Mouse (Mus musculus) midbrain, embryonic 10.5 days (tissue): ENCODE data around the gene Cacna1a. TPM values are rescaled to one million over a fixed set of nuclear protein-coding genes. Genes with fewer than 3 reads are reported as not detected.
A peak's percentile ranks its signal among the peaks of the same experiment; 100 is the strongest.
"Not testable (repeated sequence)": the region's sequence is repeated elsewhere in the genome, so short reads cannot be mapped to it uniquely, and the experiment has no call there.

ENCODE experiments used
- DNase-seq: peaks from one replicate; pipeline ENCODE4 v3.0.0-alpha.2; 2017; ENCODE audit warnings: low spot score
- H3K27ac ChIP-seq: fragments of 300-500 bp; sonication (generic); replicated peaks from 2 replicates; pipeline ENCODE4 v1.5.1; 2016; ENCODE audit warnings: mild to moderate bottlenecking
- H3K27me3 ChIP-seq: fragments of 300-500 bp; sonication (generic); 2 replicates; pipeline ENCODE4 v1.6.1; 2016; ENCODE audit warnings: low read depth, mild to moderate bottlenecking; ENCODE audit not compliant: poor library complexity, severe bottlenecking
- H3K36me3 ChIP-seq: fragments of 300-500 bp; sonication (generic); 2 replicates; pipeline ENCODE4 v1.6.1; 2016; ENCODE audit warnings: mild to moderate bottlenecking, moderate library complexity
- H3K4me1 ChIP-seq: fragments of 300-500 bp; sonication (generic); 2 replicates; pipeline ENCODE4 v1.6.1; 2016
- H3K4me3 ChIP-seq: fragments of 300-500 bp; sonication (generic); 2 replicates; pipeline ENCODE4 v1.5.1; 2016; ENCODE audit warnings: mild to moderate bottlenecking, moderate library complexity
- H3K9me3 ChIP-seq: fragments of 300-500 bp; sonication (generic); replicated peaks from 2 replicates; pipeline ENCODE4 v1.6.1; 2016; ENCODE audit warnings: mild to moderate bottlenecking
- WGBS: fragments of 180-500 bp; shearing (Covaris S2); methylation state at CpG from one replicate; pipeline ENCODE4 v1.1.7; 2016; 5-methylcytosine and 5-hydroxymethylcytosine counted together
- polyA plus RNA-seq: library from polyadenylated mRNA; unstranded; fragments of >200 nt; fragmentation: Nextera tagmentation; extraction: Ambion mirVana; gene quantifications from 2 replicates; pipeline ENCODE4 v1.2.1, GENCODE M21; 2016

Gene Cacna1a
- polyA plus RNA-seq, 1 experiment from 2014 or later, result 6.9 TPM

GRCm38 (mm10) chr8:84621102-84621625, 232.9 kb downstream of the Cacna1a start:
- H3K4me3 ChIP-seq, result no peak overlapping the region
- no peaks in the 10 kb centered on the region for H3K9me3 ChIP-seq
- H3K36me3 ChIP-seq, result no peaks in the 10 kb centered on the region
- H3K27me3 ChIP-seq, result peaks cover 23% of the 10 kb centered on the region
- H3K27ac ChIP-seq, result no peak overlapping the region
- DNase-seq, result no peak
- WGBS, result 77% methylated on average over 8 of the region's 8 CpGs
- peaks cover 12% of the 10 kb centered on the region for H3K4me1 ChIP-seq

GRCm38 (mm10) chr8:84623425-84623824, 235.2 kb downstream of the Cacna1a start:
- not testable (repeated sequence) for H3K9me3 ChIP-seq, H3K27me3 ChIP-seq, H3K36me3 ChIP-seq, H3K4me1 ChIP-seq, H3K4me3 ChIP-seq, H3K27ac ChIP-seq, DNase-seq
- 84% methylated on average over 4 of the region's 4 CpGs for WGBS

GRCm38 (mm10) chr8:84629586-84629985, 241.3 kb downstream of the Cacna1a start:
- Histone ChIP-seq H3K9me3 (no peaks in the 10 kb centered on the region), H3K36me3 (peaks cover 8% of the 10 kb centered on the region; the same call in 1 of the 2 replicates), H3K4me3 (no peak overlapping the region), H3K27me3 (no peaks in the 10 kb centered on the region), H3K4me1 (peaks cover 13% of the 10 kb centered on the region), H3K27ac (no peak overlapping the region)
- WGBS, result 84% methylated on average over 11 of the region's 11 CpGs
- no peak for DNase-seq

- DNase-seq, result no peak
- no peaks in the 10 kb centered on the region for H3K27me3 ChIP-seq
- H3K4me3 ChIP-seq, result no peak overlapping the region
- H3K9me3 ChIP-seq, result no peaks in the 10 kb centered on the region
- no peak overlapping the region for H3K27ac ChIP-seq
- H3K4me1 ChIP-seq, result peaks cover 19% of the 10 kb centered on the region
- peaks cover 8% of the 10 kb centered on the region; the same call in 1 of the 2 replicates for H3K36me3 ChIP-seq
- 91% methylated on average over 4 of the region's 4 CpGs for WGBS
Observed at GRCm38 (mm10) chr8:84630145-84630544, 241.9 kb downstream of the Cacna1a start.

GRCm38 (mm10) chr8:84631813-84632212, 243.6 kb downstream of the Cacna1a start:
- Histone ChIP-seq H3K9me3 (no peaks in the 10 kb centered on the region), H3K4me3 (no peak overlapping the region), H3K27ac (no peak overlapping the region), H3K27me3 (peaks cover 15% of the 10 kb centered on the region), H3K36me3 (peaks cover 8% of the 10 kb centered on the region; the same call in 1 of the 2 replicates), H3K4me1 (peaks cover 34% of the 10 kb centered on the region)
- DNase-seq, result no peak
- 95% methylated on average over 4 of the region's 4 CpGs for WGBS

- peaks cover 8% of the 10 kb centered on the region; the same call in 1 of the 2 replicates for H3K36me3 ChIP-seq
- peak overlapping the region; percentile 86 for H3K27ac ChIP-seq
- H3K27me3 ChIP-seq, result peaks cover 29% of the 10 kb centered on the region
- DNase-seq, result no peak
- H3K4me3 ChIP-seq, result no peak overlapping the region
- 54% methylated on average over 10 of the region's 10 CpGs for WGBS
- peaks cover 47% of the 10 kb centered on the region for H3K4me1 ChIP-seq
- H3K9me3 ChIP-seq, result no peaks in the 10 kb centered on the region
Observed at GRCm38 (mm10) chr8:84633841-84634584, 245.8 kb downstream of the Cacna1a start.

- H3K27me3 ChIP-seq, result peaks cover 29% of the 10 kb centered on the region
- peaks cover 47% of the 10 kb centered on the region for H3K4me1 ChIP-seq
- H3K36me3 ChIP-seq, result peaks cover 7% of the 10 kb centered on the region; the same call in 1 of the 2 replicates
- H3K4me3 ChIP-seq, result peak overlapping the region; percentile 22
- DNase-seq, result peak; percentile 54
- H3K27ac ChIP-seq, result peak overlapping the region; percentile 86
- WGBS, result 38% methylated on average over 9 of the region's 9 CpGs
- no peaks in the 10 kb centered on the region for H3K9me3 ChIP-seq
Observed at GRCm38 (mm10) chr8:84634849-84635304, 246.6 kb downstream of the Cacna1a start.

- no peaks in the 10 kb centered on the region for H3K9me3 ChIP-seq
- H3K4me3 ChIP-seq, result peak overlapping the region; percentile 22
- H3K27ac ChIP-seq, result peak overlapping the region; percentile 86
- peaks cover 29% of the 10 kb centered on the region for H3K27me3 ChIP-seq
- H3K4me1 ChIP-seq, result peaks cover 53% of the 10 kb centered on the region
- 70% methylated on average over 14 of the region's 14 CpGs for WGBS
- peaks cover 3% of the 10 kb centered on the region; the same call in 1 of the 2 replicates for H3K36me3 ChIP-seq
- DNase-seq, result no peak
Observed at GRCm38 (mm10) chr8:84635397-84636050, 247.3 kb downstream of the Cacna1a start.

- peaks cover 54% of the 10 kb centered on the region for H3K4me1 ChIP-seq
- peaks cover 3% of the 10 kb centered on the region; the same call in 1 of the 2 replicates for H3K36me3 ChIP-seq
- peak overlapping the region; percentile 86 for H3K27ac ChIP-seq
Observed at GRCm38 (mm10) chr8:84636051-84636691, 247.9 kb downstream of the Cacna1a start.

GRCm38 (mm10) chr8:84637946-84638554, 249.8 kb downstream of the Cacna1a start:
- WGBS, result 38% methylated on average over 8 of the region's 8 CpGs
- Histone ChIP-seq H3K27me3 (peaks cover 29% of the 10 kb centered on the region), H3K4me1 (peaks cover 57% of the 10 kb centered on the region), H3K36me3 (no peaks in the 10 kb centered on the region; the same call in 1 of the 2 replicates), H3K9me3 (no peaks in the 10 kb centered on the region), H3K4me3 (peak overlapping the region; percentile 69), H3K27ac (peak overlapping the region; percentile 95)
- DNase-seq, result no peak

More at GRCm38 (mm10) chr8:84636051-84636691, 247.9 kb downstream of the Cacna1a start:
- no peak for DNase-seq
- no peaks in the 10 kb centered on the region for H3K9me3 ChIP-seq
- H3K27me3 ChIP-seq, result peaks cover 29% of the 10 kb centered on the region
- peak overlapping the region; percentile 22; the same call in 1 of the 2 replicates for H3K4me3 ChIP-seq
- WGBS, result 84% methylated on average over 17 of the region's 17 CpGs

GRCm38 (mm10) chr8:84638555-84639161, 250.4 kb downstream of the Cacna1a start:
- H3K4me1 ChIP-seq, result peaks cover 53% of the 10 kb centered on the region
- WGBS, result under 1% methylated on average over 45 of the region's 52 CpGs
- H3K4me3 ChIP-seq, result peak overlapping the region; percentile 69
- H3K9me3 ChIP-seq, result no peaks in the 10 kb centered on the region
- H3K27me3 ChIP-seq, result peaks cover 29% of the 10 kb centered on the region
- peak overlapping the region; percentile 95 for H3K27ac ChIP-seq
- H3K36me3 ChIP-seq, result no peaks in the 10 kb centered on the region
- DNase-seq, result peak; percentile 55
